In the genomic region with DNA sequence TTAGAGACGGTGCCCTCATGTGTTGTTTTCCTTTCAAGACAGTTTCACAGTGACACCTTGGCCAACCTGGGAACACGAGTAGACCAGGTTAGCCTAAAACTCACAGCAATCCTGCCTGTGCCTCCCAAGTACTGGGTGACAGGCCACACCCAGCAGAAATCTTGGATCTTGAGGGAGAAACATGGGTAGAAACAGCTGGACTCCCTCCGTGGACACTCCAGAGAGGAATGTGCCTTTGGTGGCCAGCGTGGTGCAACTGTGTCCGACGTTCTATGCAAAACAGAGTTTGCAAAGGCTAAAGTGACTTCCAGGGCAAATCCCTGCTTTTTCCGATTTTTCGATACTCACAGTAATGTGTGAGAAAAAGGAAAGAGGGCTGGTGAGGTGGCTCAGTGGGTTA, we compare ENCODE assay signal across 19 mouse cellular contexts. TPM values are rescaled to one million over a fixed set of nuclear protein-coding genes. Genes with fewer than 3 reads are reported as not detected.
"Had no signal": no experiment of that assay in that cellular context is flagged by ENCODE, and none has a peak within 500 bp of the region (broad histone marks: within the 10 kb centered on the region; RNA-seq: fewer than 3 reads in every experiment).

No protein-coding gene starts in this region.

- H3K4me3 ChIP-seq: limb, embryonic 12.5 days; liver, embryonic 15.5 days; myocyte; neural tube, embryonic 15.5 days had no signal

- ATAC-seq: hindbrain, embryonic 16.5 days; inflammation-experienced regulatory T-cells, adult 6 months; intestine, postnatal 0 days had no signal

- H3K4me2 ChIP-seq: limb, embryonic 12.5 days; liver, embryonic 15.5 days; neural tube, embryonic 15.5 days had no signal

- H3K27me3 ChIP-seq: limb, embryonic 12.5 days; liver, embryonic 15.5 days; neural tube, embryonic 15.5 days had no signal

- H3K9me3 ChIP-seq: limb, embryonic 12.5 days; liver, embryonic 15.5 days; neural tube, embryonic 15.5 days had no signal

- H3K4me1 ChIP-seq: limb, embryonic 12.5 days; neural tube, embryonic 15.5 days had no signal

- DNase-seq: kidney, adult 8-10 months; kidney, postnatal 36 days; layer of hippocampus, adult 9-11 months; layer of hippocampus, postnatal 36 days; liver; midbrain, embryonic 14.5 days; right cerebral cortex, adult 18-20 months; right cerebral cortex, postnatal 25 days; thymus, postnatal 14 days had no signal

- H3K9ac ChIP-seq: limb, embryonic 12.5 days; liver, embryonic 15.5 days; neural tube, embryonic 15.5 days had no signal

- H3K27ac ChIP-seq: limb, embryonic 12.5 days; liver, embryonic 15.5 days; neural tube, embryonic 15.5 days; stomach, postnatal 0 days had no signal

RNA-seq across cellular contexts. Expression of a gene that starts 43.8 kb away (rescaled TPM):
- polyA plus RNA-seq: hindbrain, embryonic 16.5 days; inflammation-experienced regulatory T-cells, adult 6 months; kidney, embryonic 16.5 days; limb, embryonic 12.5 days; neural tube, embryonic 11.5 days had no signal
